Comparison of ENCODE assay signal across 7 mouse cellular contexts in genomic region chr3:115641411-115641810, GRCm38 (mm10).
A peak's percentile ranks its signal among the peaks of the same experiment; 100 is the strongest.
DNase-seq lines count a peak whose midpoint lies in the region; ATAC-seq and TF ChIP-seq lines count a peak whose summit lies in the region.

No protein-coding gene starts in this region.

- peak overlapping the region; percentile 91 for H3K27ac ChIP-seq in heart, embryonic 12.5 days (ENCODE audit: poor library complexity, severe bottlenecking)
- peak overlapping the region; percentile 80 for H3K27ac ChIP-seq in kidney, postnatal 0 days

- no peak overlapping the region for H3K9ac ChIP-seq in heart, embryonic 12.5 days
- H3K9ac ChIP-seq in kidney, postnatal 0 days (ENCODE audit: low read depth, low read length), result no peak overlapping the region

- WGBS in heart, embryonic 12.5 days, result 8% methylated on average over 6 of the region's 6 CpGs
- WGBS in kidney, postnatal 0 days, result 44% methylated on average over 6 of the region's 6 CpGs

- peaks cover 41% of the 10 kb centered on the region for H3K4me1 ChIP-seq in heart, embryonic 12.5 days (replicated peaks)
- H3K4me1 ChIP-seq in kidney, postnatal 0 days (replicated peaks; ENCODE audit: insufficient read depth, low read length), result no peaks in the 10 kb centered on the region

- no peak overlapping the region for H3ac ChIP-seq in C2C12 (ENCODE audit: control insufficient read depth, insufficient read length, low read depth)

- DNase-seq in adrenal gland, adult 18-20 months (ENCODE audit: low spot score in 2 of 2), result peak; percentile 28 to 30
- DNase-seq in kidney, postnatal 0 days (ENCODE audit: low spot score), result peak; percentile 49
- no peak for DNase-seq in Muller cell, postnatal 12 days (ENCODE audit: inconsistent ontology term)

- no peaks in the 10 kb centered on the region for H3K36me3 ChIP-seq in C2C12 (ENCODE audit: control insufficient read depth, insufficient read depth)
- H3K36me3 ChIP-seq in heart, embryonic 12.5 days, result no peaks in the 10 kb centered on the region
- H3K36me3 ChIP-seq in kidney, postnatal 0 days (ENCODE audit: insufficient read depth, low read length), result no peaks in the 10 kb centered on the region

- H3K27me3 ChIP-seq in C2C12 (ENCODE audit: control insufficient read depth, insufficient read depth, insufficient read length), result no peaks in the 10 kb centered on the region
- H3K27me3 ChIP-seq in heart, embryonic 12.5 days (replicated peaks), result no peaks in the 10 kb centered on the region
- H3K27me3 ChIP-seq in kidney, postnatal 0 days (ENCODE audit: insufficient read depth, low read length), result no peaks in the 10 kb centered on the region

- ATAC-seq in heart, embryonic 12.5 days (ENCODE audit: insufficient number of reproducible peaks, low FRiP score), result peak; percentile 93
- peak; percentile 33; the same call in 1 of the 2 replicates for ATAC-seq in kidney, postnatal 0 days (replicated peaks; ENCODE audit: low FRiP score, low read depth)
- peak; percentile 95 for ATAC-seq in megakaryocyte-erythroid progenitor cell, adult 5-6 weeks (replicated peaks; ENCODE audit: low FRiP score, low TSS enrichment, poor library complexity, severe bottlenecking)
- ATAC-seq in monocyte, adult 5-6 weeks (replicated peaks; ENCODE audit: insufficient number of reproducible peaks, low FRiP score, low TSS enrichment, poor library complexity, severe bottlenecking), result no peak

- H3K79me3 ChIP-seq in C2C12 (ENCODE audit: low read depth), result no peaks in the 10 kb centered on the region

- no peak overlapping the region for H3K4me3 ChIP-seq in C2C12 (ENCODE audit: insufficient read depth, poor library complexity, severe bottlenecking)
- no peak overlapping the region for H3K4me3 ChIP-seq in heart, embryonic 12.5 days
- H3K4me3 ChIP-seq in kidney, postnatal 0 days (replicated peaks; ENCODE audit: low read depth, low read length), result no peak overlapping the region

- no peak for TF ChIP-seq CTCF in C2C12 (IDR thresholded peaks at IDR 0.05; ENCODE audit: control insufficient read depth, insufficient read depth, insufficient read length)
- TF ChIP-seq CTCF in kidney, postnatal 0 days (IDR thresholded peaks at IDR 0.05; ENCODE audit: low read depth), result no peak

- no peaks in the 10 kb centered on the region for H3K79me2 ChIP-seq in C2C12 (ENCODE audit: control insufficient read depth, insufficient read depth)

- peak overlapping the region; percentile 67 for H3K4me2 ChIP-seq in heart, embryonic 12.5 days
- H3K4me2 ChIP-seq in kidney, postnatal 0 days (ENCODE audit: low read length), result 0 out of 2 replicates have a peak overlapping the region, but pooled peaks have one; percentile 65

- no peaks in the 10 kb centered on the region for H3K9me3 ChIP-seq in heart, embryonic 12.5 days (replicated peaks)
- H3K9me3 ChIP-seq in kidney, postnatal 0 days (replicated peaks; ENCODE audit: low read length), result no peaks in the 10 kb centered on the region

TF ChIP-seq in C2C12, 6 proteins besides CTCF, POLR2A, EP300 and RAD21:
- TF ChIP-seq FOSL1 (IDR thresholded peaks at IDR 0.05; ENCODE audit: insufficient read depth, low read length, poor library complexity, severe bottlenecking), result no peak
- TF ChIP-seq CEBPB (IDR thresholded peaks at IDR 0.05; ENCODE audit: low read depth), result peak; percentile 63
